In genomic region chr5:53922149-53922904, GRCm38 (mm10) we compare ENCODE assay signal across 14 mouse cellular contexts.
A peak's percentile ranks its signal among the peaks of the same experiment; 100 is the strongest.
DNase-seq lines count a peak whose midpoint lies in the region; ATAC-seq and TF ChIP-seq lines count a peak whose summit lies in the region.
"Had no signal": no experiment of that assay in that cellular context is flagged by ENCODE, and none has a peak within 500 bp of the region (broad histone marks: within the 10 kb centered on the region; RNA-seq: fewer than 3 reads in every experiment).

No protein-coding gene starts in this region.

- H3K9ac ChIP-seq in hindbrain, embryonic 12.5 days, result no peak overlapping the region
- no peak overlapping the region for H3K9ac ChIP-seq in forebrain, embryonic 13.5 days
- H3K9ac ChIP-seq in limb, embryonic 14.5 days (ENCODE audit: low read depth, low read length, severe bottlenecking), result no peak overlapping the region
- H3K9ac ChIP-seq: embryonic facial prominence, embryonic 12.5 days; liver, embryonic 15.5 days had no signal

- H3K27me3 ChIP-seq in hindbrain, embryonic 12.5 days, result no peaks in the 10 kb centered on the region
- no peaks in the 10 kb centered on the region for H3K27me3 ChIP-seq in hindbrain, embryonic 10.5 days (ENCODE audit: insufficient read depth, poor library complexity, severe bottlenecking)
- H3K27me3 ChIP-seq in forebrain, embryonic 13.5 days, result no peaks in the 10 kb centered on the region
- H3K27me3 ChIP-seq in limb, embryonic 14.5 days (ENCODE audit: control insufficient read depth, insufficient read depth, low read length), result no peaks in the 10 kb centered on the region
- H3K27me3 ChIP-seq: embryonic facial prominence, embryonic 12.5 days; liver, embryonic 15.5 days had no signal

- H3K4me3 ChIP-seq in hindbrain, embryonic 12.5 days, result no peak overlapping the region
- no peak overlapping the region for H3K4me3 ChIP-seq in hindbrain, embryonic 10.5 days
- no peak overlapping the region for H3K4me3 ChIP-seq in forebrain, embryonic 13.5 days
- H3K4me3 ChIP-seq in limb, embryonic 14.5 days (replicated peaks; ENCODE audit: low read length), result no peak overlapping the region
- H3K4me3 ChIP-seq: embryonic facial prominence, embryonic 12.5 days; liver, embryonic 15.5 days had no signal

- H3K4me1 ChIP-seq in hindbrain, embryonic 12.5 days, result no peaks in the 10 kb centered on the region
- no peaks in the 10 kb centered on the region for H3K4me1 ChIP-seq in hindbrain, embryonic 10.5 days (replicated peaks)
- peaks cover 11% of the 10 kb centered on the region; the same call in 1 of the 2 replicates for H3K4me1 ChIP-seq in forebrain, embryonic 13.5 days
- H3K4me1 ChIP-seq in limb, embryonic 14.5 days (ENCODE audit: control insufficient read depth, insufficient read depth, low read length), result peaks cover 10% of the 10 kb centered on the region
- H3K4me1 ChIP-seq: embryonic facial prominence, embryonic 12.5 days; liver, embryonic 15.5 days had no signal

- peak; percentile 46; the same call in 1 of the 2 replicates for ATAC-seq in hindbrain, embryonic 12.5 days (ENCODE audit: low FRiP score)
- ATAC-seq in forebrain, embryonic 13.5 days, result peak; percentile 74; the same call in 1 of the 2 replicates
- peak; percentile 56 for ATAC-seq in limb, embryonic 14.5 days (ENCODE audit: low FRiP score, low read depth)

- no peaks in the 10 kb centered on the region; the same call in 1 of the 2 replicates for H3K9me3 ChIP-seq in hindbrain, embryonic 12.5 days (replicated peaks)
- no peaks in the 10 kb centered on the region for H3K9me3 ChIP-seq in hindbrain, embryonic 10.5 days
- peaks cover 4% of the 10 kb centered on the region for H3K9me3 ChIP-seq in forebrain, embryonic 13.5 days (replicated peaks)
- H3K9me3 ChIP-seq in limb, embryonic 14.5 days (ENCODE audit: control insufficient read depth, low read length), result peaks cover 3% of the 10 kb centered on the region; the same call in 1 of the 2 replicates
- H3K9me3 ChIP-seq: liver, embryonic 15.5 days had no signal

- 73% methylated on average over 10 of the region's 10 CpGs for WGBS in hindbrain, embryonic 12.5 days
- WGBS in hindbrain, embryonic 10.5 days, result 78% methylated on average over 10 of the region's 10 CpGs
- WGBS in forebrain, embryonic 13.5 days, result 33% methylated on average over 10 of the region's 10 CpGs
- 37% methylated on average over 10 of the region's 10 CpGs for WGBS in limb, embryonic 14.5 days

- no peak overlapping the region for H3K4me2 ChIP-seq in hindbrain, embryonic 12.5 days (replicated peaks)
- no peak overlapping the region for H3K4me2 ChIP-seq in forebrain, embryonic 13.5 days
- no peak overlapping the region for H3K4me2 ChIP-seq in limb, embryonic 14.5 days (replicated peaks; ENCODE audit: low read depth, low read length, severe bottlenecking)
- H3K4me2 ChIP-seq: embryonic facial prominence, embryonic 12.5 days; liver, embryonic 15.5 days had no signal

- no peak overlapping the region for H3K27ac ChIP-seq in hindbrain, embryonic 12.5 days
- no peak overlapping the region for H3K27ac ChIP-seq in hindbrain, embryonic 10.5 days
- no peak overlapping the region for H3K27ac ChIP-seq in forebrain, embryonic 13.5 days
- H3K27ac ChIP-seq in limb, embryonic 14.5 days (replicated peaks; ENCODE audit: low read depth, low read length), result no peak overlapping the region
- H3K27ac ChIP-seq: embryonic facial prominence, embryonic 12.5 days; liver, embryonic 15.5 days had no signal

- no peak for TF ChIP-seq POLR2A in limb, embryonic 14.5 days (IDR thresholded peaks at IDR 0.05; ENCODE audit: borderline replicate concordance, extremely low read depth, insufficient read depth, insufficient read length)

- DNase-seq in hindbrain, embryonic 10.5 days (ENCODE audit: low spot score), result no peak
- DNase-seq in MN1 (ENCODE audit: low spot score), result peak; percentile 14
- DNase-seq in limb, embryonic 14.5 days (ENCODE audit: low spot score), result peak; percentile 25
- no peak for DNase-seq in urinary bladder, postnatal 36 days (ENCODE audit: low spot score in 2 of 2)
- DNase-seq in layer of hippocampus, adult 18-20 months (ENCODE audit: low spot score in 2 of 2), result no peak
- DNase-seq in heart, adult 11 months, result no peak
- DNase-seq: cerebellum, adult 9-10 months; kidney, adult 18-20 months; right cerebral cortex, postnatal 4 days had no signal

- no peaks in the 10 kb centered on the region for H3K36me3 ChIP-seq in hindbrain, embryonic 12.5 days
- H3K36me3 ChIP-seq in hindbrain, embryonic 10.5 days, result no peaks in the 10 kb centered on the region
- no peaks in the 10 kb centered on the region for H3K36me3 ChIP-seq in forebrain, embryonic 13.5 days (ENCODE audit: poor library complexity, severe bottlenecking)
- H3K36me3 ChIP-seq in limb, embryonic 14.5 days (ENCODE audit: control insufficient read depth, insufficient read depth, low read length), result no peaks in the 10 kb centered on the region
- H3K36me3 ChIP-seq: embryonic facial prominence, embryonic 12.5 days; G1E; liver, embryonic 15.5 days had no signal

Comparison
In these comparisons a context has a peak if more than half of its experiments do, and no peak if none do; other contexts are left out.
1. DNase-seq: peak in MN1 (single experiment) and limb, embryonic 14.5 days (single experiment); none in hindbrain, embryonic 10.5 days (single experiment), urinary bladder, postnatal 36 days (0 of 2), layer of hippocampus, adult 18-20 months (0 of 2) and heart, adult 11 months (single experiment).
2. Peak in every context shown above with its lines, with median percentiles within 50 percentile points of each other: ATAC-seq.